Mouse (Mus musculus) liver, embryonic 16.5 days (tissue): Measurements from ENCODE around the gene Tln1. TPM values are rescaled to one million over a fixed set of nuclear protein-coding genes. Genes with fewer than 3 reads are reported as not detected.

Experiments
- ATAC-seq: fragments of 200-750 bp; cut with Nextera tagmentation; 2 replicates; pipeline ENCODE4 v1.8.0; 2017; ENCODE audit warnings: low read depth, mild to moderate bottlenecking, moderate number of reproducible peaks, moderate library complexity
- H3K27ac ChIP-seq: fragments of 300-500 bp; sonication (generic); 2 replicates; pipeline ENCODE4 v1.5.1; 2014; ENCODE audit warnings: mild to moderate bottlenecking, low read length
- H3K27me3 ChIP-seq: fragments of 300-500 bp; sonication (generic); 2 replicates; pipeline ENCODE4 v1.6.1; 2014; ENCODE audit warnings: low read depth, low read length, mixed read lengths; ENCODE audit not compliant: control insufficient read depth, insufficient read depth
- H3K36me3 ChIP-seq: fragments of 300-500 bp; sonication (generic); 2 replicates; pipeline ENCODE4 v1.6.1; 2014; ENCODE audit warnings: mild to moderate bottlenecking; ENCODE audit not compliant: control insufficient read depth, insufficient read depth
- H3K4me1 ChIP-seq: fragments of 300-500 bp; sonication (generic); 2 replicates; pipeline ENCODE4 v1.6.1; 2014; ENCODE audit warnings: low read depth, low read length, mixed read lengths; ENCODE audit not compliant: control insufficient read depth
- H3K4me2 ChIP-seq: fragments of 300-500 bp; sonication (generic); 2 replicates; pipeline ENCODE4 v1.6.1; 2014; ENCODE audit warnings: low read depth, low read length, mixed read lengths
- H3K4me3 ChIP-seq: fragments of 300-500 bp; sonication (generic); 2 replicates; pipeline ENCODE4 v1.5.1; 2014; ENCODE audit warnings: low read depth, mild to moderate bottlenecking, low read length
- H3K9ac ChIP-seq: fragments of 300-500 bp; sonication (generic); 2 replicates; pipeline ENCODE4 v1.6.1; 2014; ENCODE audit warnings: low read depth, low read length
- H3K9me3 ChIP-seq: fragments of 300-500 bp; sonication (generic); replicated peaks from 2 replicates; pipeline ENCODE4 v1.6.1; 2016; ENCODE audit warnings: low read length; ENCODE audit not compliant: control insufficient read depth
- WGBS: fragments of 180-500 bp; shearing (Covaris S2); extraction: QIAGEN DNeasy Blood & Tissue Kit; methylation state at CpG from one replicate; pipeline ENCODE4 v1.1.7; 2014; ENCODE audit not compliant: insufficient replicate concordance; 5-methylcytosine and 5-hydroxymethylcytosine counted together
- polyA plus RNA-seq: library from polyadenylated mRNA; unstranded; fragments of >200 nt; fragmentation: Nextera tagmentation; extraction: Ambion mirVana; gene quantifications from 2 replicates; pipeline ENCODE4 v1.2.1, GENCODE M21; 2015

Gene Tln1
- polyA plus RNA-seq, 1 experiment from 2014 or later, result 38.2 TPM

GRCm38 (mm10) chr4:43519551-43519950 lies 42.9 kb downstream of the Tln1 start:
- 0 out of 2 replicates have a peak overlapping the region, but pooled peaks have one; percentile 10 for H3K4me2 ChIP-seq
- no peak overlapping the region for H3K9ac ChIP-seq
- H3K36me3 ChIP-seq, result no peaks in the 10 kb centered on the region
- 56% methylated on average over 10 of the region's 10 CpGs for WGBS
- no peak overlapping the region for H3K4me3 ChIP-seq
- no peak overlapping the region for H3K27ac ChIP-seq
- H3K27me3 ChIP-seq, result peaks cover 33% of the 10 kb centered on the region
- no peaks in the 10 kb centered on the region for H3K9me3 ChIP-seq
- no peak for ATAC-seq
- H3K4me1 ChIP-seq, result peaks cover 10% of the 10 kb centered on the region

GRCm38 (mm10) chr4:43515764-43516708 lies 46.5 kb downstream of the Tln1 start:
- H3K4me2 ChIP-seq, result no peak overlapping the region
- H3K27me3 ChIP-seq, result no peaks in the 10 kb centered on the region; the same call in 1 of the 2 replicates
- H3K4me3 ChIP-seq, result no peak overlapping the region
- WGBS, result 45% methylated on average over 11 of the region's 11 CpGs
- no peaks in the 10 kb centered on the region for H3K36me3 ChIP-seq
- no peak for ATAC-seq
- no peak overlapping the region for H3K27ac ChIP-seq
- no peak overlapping the region for H3K9ac ChIP-seq
- H3K9me3 ChIP-seq, result no peaks in the 10 kb centered on the region
- H3K4me1 ChIP-seq, result no peaks in the 10 kb centered on the region

DNA sequence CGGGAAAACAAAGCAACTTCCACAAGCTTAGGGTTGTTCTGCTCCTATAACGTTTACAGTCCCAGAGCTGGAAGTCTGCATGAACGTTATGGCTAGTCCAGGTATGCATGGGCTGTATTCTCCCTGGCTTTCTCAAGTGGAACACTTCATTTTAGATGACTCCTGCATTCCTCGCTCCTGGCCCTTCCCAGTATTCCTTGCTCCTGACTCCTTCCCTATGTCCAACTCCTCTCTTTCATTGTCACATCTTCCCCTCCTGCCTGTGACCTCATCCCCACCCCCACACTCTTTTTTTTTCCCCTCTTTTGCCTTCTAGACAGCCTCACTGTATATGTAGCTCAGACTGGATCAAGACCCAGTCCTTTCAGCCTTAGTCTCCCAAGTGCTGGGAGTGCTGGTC lies 48.7 kb downstream of the Tln1 start:
- ATAC-seq, result no peak
- WGBS, result 71% methylated on average over 4 of the region's 4 CpGs
- H3K9ac ChIP-seq, result no peak overlapping the region

DNA sequence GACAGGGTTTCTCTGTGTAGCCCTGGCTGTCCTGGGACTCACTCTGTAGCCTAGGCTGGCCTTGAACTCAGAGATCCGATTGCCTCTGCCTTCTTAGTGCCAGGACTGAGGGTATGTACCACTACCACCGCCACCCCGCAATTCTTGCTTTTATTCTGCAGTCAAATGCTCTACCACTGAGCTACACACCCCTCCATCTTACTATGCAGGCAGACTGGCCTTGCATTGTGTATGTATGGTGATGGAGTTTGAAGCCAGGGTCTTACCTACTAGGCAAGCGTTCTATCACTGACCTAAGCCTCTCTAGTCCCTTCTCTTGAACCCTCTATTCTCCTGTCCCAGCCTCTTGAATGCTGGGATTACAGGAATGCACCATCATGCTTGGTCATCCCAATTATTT lies 49.2 kb downstream of the Tln1 start:
- H3K4me1 ChIP-seq, result peaks cover 5% of the 10 kb centered on the region
- peaks cover 3% of the 10 kb centered on the region; the same call in 1 of the 2 replicates for H3K27me3 ChIP-seq
- no peaks in the 10 kb centered on the region for H3K9me3 ChIP-seq
- no peak overlapping the region for H3K9ac ChIP-seq
- H3K4me3 ChIP-seq, result no peak overlapping the region
- no peak for ATAC-seq
- no peaks in the 10 kb centered on the region for H3K36me3 ChIP-seq
- H3K4me2 ChIP-seq, result no peak overlapping the region
- no peak overlapping the region for H3K27ac ChIP-seq
- WGBS, result 75% methylated on average over 4 of the region's 4 CpGs

More for the DNA sequence above, 48.7 kb downstream of the Tln1 start:
- H3K27me3 ChIP-seq, result peaks cover 3% of the 10 kb centered on the region; the same call in 1 of the 2 replicates
- H3K36me3 ChIP-seq, result no peaks in the 10 kb centered on the region
- no peak overlapping the region for H3K4me3 ChIP-seq
- H3K4me1 ChIP-seq, result peaks cover 3% of the 10 kb centered on the region
- H3K27ac ChIP-seq, result no peak overlapping the region
- H3K9me3 ChIP-seq, result no peaks in the 10 kb centered on the region
- no peak overlapping the region for H3K4me2 ChIP-seq

DNA sequence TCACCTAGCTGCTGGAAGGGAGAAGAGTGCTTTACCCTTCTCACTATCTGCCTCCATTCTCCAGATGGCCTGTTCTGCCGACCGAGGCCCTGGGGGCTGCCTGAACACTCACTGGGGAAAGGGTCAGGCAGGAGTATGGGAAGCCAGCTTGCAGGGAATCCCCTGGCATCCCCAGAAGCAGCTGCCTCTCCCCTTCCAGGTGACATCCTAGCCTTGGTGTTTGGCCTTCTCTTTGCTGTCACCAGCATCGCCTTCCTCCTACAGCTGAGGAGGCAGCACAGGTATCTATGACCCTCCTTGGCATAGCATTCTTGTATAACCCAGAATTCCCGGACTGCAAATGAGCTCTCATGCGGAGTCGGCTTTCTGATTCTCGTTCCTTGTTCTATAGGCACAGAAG lies 49.8 kb downstream of the Tln1 start:
- Histone ChIP-seq H3K4me3 (no peak overlapping the region), H3K9ac (no peak overlapping the region), H3K4me2 (no peak overlapping the region), H3K27ac (no peak overlapping the region), H3K4me1 (peaks cover 9% of the 10 kb centered on the region), H3K9me3 (no peaks in the 10 kb centered on the region), H3K27me3 (peaks cover 3% of the 10 kb centered on the region; the same call in 1 of the 2 replicates), H3K36me3 (no peaks in the 10 kb centered on the region)
- WGBS, result 63% methylated on average over 7 of the region's 7 CpGs
- no peak for ATAC-seq

DNA sequence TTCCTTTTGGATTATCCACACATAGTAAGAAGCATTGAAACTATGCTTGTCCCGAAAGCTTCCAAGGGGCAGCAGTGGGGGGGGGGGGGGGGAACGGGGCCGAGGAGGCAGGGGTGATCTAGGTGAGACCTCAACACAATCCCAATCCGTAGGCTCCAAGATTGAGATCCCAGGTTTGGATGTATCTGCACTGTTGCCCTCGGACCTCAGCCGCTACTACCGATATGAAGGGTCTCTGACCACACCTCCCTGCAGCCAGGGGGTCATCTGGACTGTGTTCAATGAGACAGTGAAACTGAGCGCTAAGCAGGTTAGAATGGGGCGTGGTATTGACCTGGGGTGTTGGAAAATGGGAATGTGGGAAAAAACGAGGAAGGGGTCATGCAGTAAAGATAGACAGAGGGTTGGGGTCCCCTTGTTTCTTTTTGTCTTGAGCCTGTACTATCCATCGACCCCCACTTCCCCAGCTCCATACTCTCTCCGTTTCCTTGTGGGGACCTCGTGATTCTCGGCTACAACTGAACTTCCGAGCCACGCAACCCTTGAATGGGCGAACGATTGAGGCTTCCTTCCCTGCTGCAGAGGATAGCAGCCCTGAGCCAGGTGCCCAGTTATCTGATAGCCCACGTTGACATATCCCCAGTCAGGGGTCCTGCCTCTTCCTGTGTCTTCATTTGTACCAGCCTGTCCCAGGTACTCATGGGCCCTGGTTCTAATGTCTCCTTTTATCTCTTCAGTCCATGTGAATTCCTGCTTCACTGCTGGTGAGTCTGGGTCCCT lies 50.6 kb downstream of the Tln1 start:
- peaks cover 3% of the 10 kb centered on the region; the same call in 1 of the 2 replicates for H3K27me3 ChIP-seq
- no peak for ATAC-seq
- no peaks in the 10 kb centered on the region for H3K36me3 ChIP-seq
- 66% methylated on average over 17 of the region's 19 CpGs for WGBS
- no peak overlapping the region for H3K4me2 ChIP-seq
- H3K4me3 ChIP-seq, result no peak overlapping the region
- H3K9me3 ChIP-seq, result no peaks in the 10 kb centered on the region
- peaks cover 10% of the 10 kb centered on the region for H3K4me1 ChIP-seq
- H3K27ac ChIP-seq, result no peak overlapping the region
- no peak overlapping the region for H3K9ac ChIP-seq

GRCm38 (mm10) chr4:43509109-43509508 lies 53.4 kb downstream of the Tln1 start:
- WGBS, result 19% methylated on average over 9 of the region's 9 CpGs

GRCm38 (mm10) chr4:43508666-43508997 lies 53.9 kb downstream of the Tln1 start:
- H3K4me2 ChIP-seq, result peak overlapping the region; percentile 72
- no peaks in the 10 kb centered on the region for H3K36me3 ChIP-seq
- H3K4me1 ChIP-seq, result peaks cover 10% of the 10 kb centered on the region
- H3K9ac ChIP-seq, result peak overlapping the region; percentile 52
- WGBS, result 3% methylated on average over 13 of the region's 13 CpGs
- H3K9me3 ChIP-seq, result no peaks in the 10 kb centered on the region
- peaks cover 3% of the 10 kb centered on the region; the same call in 1 of the 2 replicates for H3K27me3 ChIP-seq
- H3K27ac ChIP-seq, result no peak overlapping the region
- peak overlapping the region; percentile 59 for H3K4me3 ChIP-seq
- peak; percentile 84 for ATAC-seq

More at GRCm38 (mm10) chr4:43509109-43509508, 53.4 kb downstream of the Tln1 start:
- H3K4me1 ChIP-seq, result peaks cover 10% of the 10 kb centered on the region
- ATAC-seq, result no peak
- peak overlapping the region; percentile 52 for H3K9ac ChIP-seq
- H3K4me2 ChIP-seq, result peak overlapping the region; percentile 72
- H3K36me3 ChIP-seq, result no peaks in the 10 kb centered on the region
- no peaks in the 10 kb centered on the region for H3K9me3 ChIP-seq
- H3K27me3 ChIP-seq, result peaks cover 3% of the 10 kb centered on the region; the same call in 1 of the 2 replicates
- no peak overlapping the region for H3K27ac ChIP-seq
- H3K4me3 ChIP-seq, result peak overlapping the region; percentile 59
